Mouse (Mus musculus) induced T-regulatory cell, adult 2 months (primary cell): Measurements from ENCODE around the gene Cd300lb.
A peak's percentile ranks its signal among the peaks of the same experiment; 100 is the strongest.
"Not testable (repeated sequence)": the region's sequence is repeated elsewhere in the genome, so short reads cannot be mapped to it uniquely, and the experiment has no call there.

Source experiments
- DNase-seq: peaks from one replicate; pipeline ENCODE4 v3.0.0-alpha.2; 2012; ENCODE audit warnings: low read depth

The Cd300lb gene

DNA sequence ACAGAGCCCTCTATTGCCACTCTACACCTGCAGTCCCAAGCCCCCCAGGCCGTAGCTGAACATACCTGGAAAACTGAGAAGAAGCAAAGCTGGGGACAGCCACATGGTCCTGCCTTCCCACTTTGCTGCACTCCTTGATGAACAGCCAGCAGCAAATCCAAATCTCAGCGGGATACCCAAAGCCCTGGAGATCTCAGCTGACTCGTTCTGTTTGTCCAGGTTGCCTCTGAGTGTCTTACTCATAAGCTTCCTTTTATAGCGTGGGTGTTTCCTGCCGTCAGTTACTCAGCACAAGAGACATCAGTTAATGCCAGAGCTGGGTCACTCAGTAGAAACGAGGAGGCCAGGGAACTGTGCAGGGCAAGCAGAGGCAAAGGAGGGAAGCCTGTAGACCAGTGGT, at the start of gene Cd300lb:
Gene Cd300lb (minus strand): TSS at position 243 of the 400 bp plus-strand sequence.
- peak; percentile 21 for DNase-seq

DNA sequence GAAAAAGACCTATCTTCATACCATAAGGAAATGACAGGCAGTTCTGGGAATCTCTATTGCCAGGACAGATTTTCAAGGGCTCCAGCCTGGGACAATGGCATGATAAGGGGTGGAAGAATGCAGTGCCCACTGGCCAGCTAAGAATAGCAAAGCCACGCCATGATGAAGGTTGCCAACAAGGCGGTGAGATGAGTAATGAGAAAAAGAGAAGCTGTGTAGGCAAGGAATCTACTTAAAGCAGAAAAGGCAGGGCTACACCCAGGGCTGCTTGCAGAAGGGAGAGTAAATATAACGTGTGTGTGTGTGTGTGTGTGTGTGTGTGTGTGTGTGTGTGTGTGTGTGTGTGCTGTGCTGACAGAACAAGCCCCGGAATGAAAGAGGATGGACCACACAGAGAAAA, 47.7 kb upstream of the Cd300lb start:
- no peak for DNase-seq

DNA sequence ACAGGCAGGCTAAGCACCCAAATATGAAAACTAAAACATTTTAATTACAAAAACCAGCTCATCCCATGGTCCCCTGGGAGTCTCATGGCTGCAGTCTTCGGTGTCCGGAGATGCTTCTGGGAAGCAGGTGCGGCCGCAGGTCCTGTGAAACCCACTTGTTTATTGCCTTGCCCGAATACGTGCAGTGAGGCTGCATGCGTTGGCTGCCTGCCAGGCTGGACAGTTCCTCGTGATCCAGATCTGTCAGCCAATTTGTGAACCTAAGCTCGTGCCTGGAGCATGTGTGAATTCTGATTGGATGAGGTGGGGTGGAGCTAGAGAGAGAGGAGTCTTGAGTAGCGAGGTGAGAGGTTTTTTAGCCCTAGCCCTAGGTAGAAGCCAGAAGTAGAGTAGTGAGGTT, 38.5 kb upstream of the Cd300lb start:
- no peak for DNase-seq

DNA sequence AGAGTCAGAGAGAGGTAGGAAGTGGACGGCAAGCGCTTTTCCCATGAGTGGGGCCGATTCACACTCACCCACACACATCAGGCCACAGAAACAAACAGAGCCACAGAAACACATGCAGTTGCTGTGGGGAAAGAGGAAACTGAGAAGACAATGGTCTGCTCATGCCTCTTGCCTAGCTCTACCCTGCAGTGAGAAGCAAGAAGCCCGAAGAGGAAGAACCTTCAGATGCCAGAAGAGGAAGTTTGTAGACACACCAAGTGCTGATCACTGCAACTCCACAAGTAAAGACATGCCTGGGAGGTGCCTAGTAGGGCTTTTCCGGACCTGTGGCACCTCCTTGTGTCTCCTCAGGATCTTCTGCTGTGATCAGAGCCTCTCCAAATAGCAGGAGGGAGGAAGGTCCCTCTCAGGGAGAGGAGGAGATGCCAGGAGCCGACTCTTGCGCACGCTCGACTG, 34.6 kb upstream of the Cd300lb start, which contains the start of gene Cd300c:
Gene Cd300c (minus strand): TSS at position 406 of the 456 bp plus-strand sequence.
- no peak for DNase-seq

DNA sequence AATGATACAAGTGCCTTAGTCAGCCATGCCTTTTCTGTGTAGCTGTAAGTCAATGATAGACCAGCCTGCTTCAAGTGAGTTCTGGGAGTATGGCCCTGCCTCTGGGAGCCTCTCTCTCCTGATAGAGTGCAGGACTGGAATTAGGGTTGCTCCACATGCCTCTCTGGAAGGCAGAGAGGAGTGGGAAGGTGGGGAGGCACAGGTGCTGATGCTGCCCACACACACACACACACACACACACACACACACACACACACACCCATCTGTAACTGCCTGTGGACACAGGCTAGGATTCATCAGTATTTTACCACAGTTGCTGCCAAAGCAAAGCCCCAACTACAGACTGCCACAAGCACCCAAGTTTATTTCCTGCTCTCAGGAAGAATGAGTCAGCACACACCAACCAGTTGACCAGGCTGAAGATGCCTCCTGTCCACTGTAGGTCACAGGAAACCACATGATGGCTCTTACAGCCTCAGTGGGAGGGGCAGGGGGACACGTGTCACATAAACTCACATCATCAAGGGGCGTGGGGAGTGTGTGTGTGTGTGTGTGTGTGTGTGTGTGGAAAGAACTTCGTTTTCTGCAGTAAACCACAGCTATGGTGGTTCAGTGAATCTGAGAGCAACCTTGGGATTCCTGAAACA, 31.1 kb upstream of the Cd300lb start:
- no peak for DNase-seq

DNA sequence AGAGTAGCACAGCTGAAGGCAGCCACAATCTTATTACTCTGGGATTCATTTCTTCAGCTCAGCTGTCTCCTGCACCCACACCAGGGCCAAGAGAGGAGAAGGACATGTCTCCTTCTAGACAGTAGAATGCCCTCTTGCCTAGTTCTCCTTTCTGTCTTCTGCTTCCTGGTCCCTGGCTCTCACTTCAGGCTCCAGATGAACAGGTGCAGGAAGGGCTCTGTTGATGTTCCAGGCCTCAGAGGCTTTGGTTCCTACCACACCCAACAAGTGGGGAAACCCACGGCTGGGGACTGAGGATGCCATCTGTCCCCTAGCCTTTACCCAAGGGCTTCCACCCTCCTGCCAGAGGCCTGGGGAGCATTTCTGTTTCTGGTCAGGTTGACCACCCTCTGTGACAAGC, 26.2 kb upstream of the Cd300lb start:
- DNase-seq, result no peak

DNA sequence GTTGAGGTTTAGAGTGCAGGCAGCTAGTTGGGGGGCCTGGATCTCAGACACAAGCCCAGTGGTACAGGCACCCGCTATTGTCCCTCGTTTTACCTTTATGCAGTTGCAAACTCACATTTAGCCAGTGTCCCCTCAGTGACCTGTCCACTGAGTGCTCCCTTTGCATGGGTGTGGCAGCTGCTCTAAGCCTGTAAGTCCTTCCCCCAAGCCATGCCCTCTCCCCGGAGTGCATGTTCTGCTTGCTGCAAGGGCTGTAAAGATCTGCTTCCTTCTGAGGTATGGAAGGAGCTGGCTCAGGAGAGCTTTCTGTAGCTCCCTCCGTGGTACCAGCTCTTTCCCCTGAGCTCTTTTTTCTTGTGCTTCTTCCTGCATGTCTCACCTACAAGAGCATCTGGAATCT, 595 bp downstream of the Cd300lb start:
- DNase-seq, result no peak

DNA sequence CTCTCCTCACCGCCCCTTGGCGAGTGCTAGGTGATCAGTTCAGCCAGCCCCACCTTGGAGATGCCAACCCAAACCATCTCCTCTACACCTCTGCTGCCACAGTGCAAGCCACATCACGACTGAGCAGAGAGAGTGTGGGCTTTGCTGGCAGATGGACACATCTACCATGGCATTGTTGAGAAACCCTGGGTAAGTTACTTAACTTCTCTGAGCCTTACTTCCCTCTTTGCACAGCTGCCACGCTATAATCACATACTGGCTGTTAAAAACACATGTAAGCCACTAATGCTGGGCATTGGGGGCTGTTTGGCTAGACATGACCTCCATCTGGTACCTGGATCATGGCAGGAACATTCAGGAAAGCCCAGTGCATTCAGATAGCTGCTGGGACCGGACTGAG, 3.1 kb downstream of the Cd300lb start:
- DNase-seq, result no peak

DNA sequence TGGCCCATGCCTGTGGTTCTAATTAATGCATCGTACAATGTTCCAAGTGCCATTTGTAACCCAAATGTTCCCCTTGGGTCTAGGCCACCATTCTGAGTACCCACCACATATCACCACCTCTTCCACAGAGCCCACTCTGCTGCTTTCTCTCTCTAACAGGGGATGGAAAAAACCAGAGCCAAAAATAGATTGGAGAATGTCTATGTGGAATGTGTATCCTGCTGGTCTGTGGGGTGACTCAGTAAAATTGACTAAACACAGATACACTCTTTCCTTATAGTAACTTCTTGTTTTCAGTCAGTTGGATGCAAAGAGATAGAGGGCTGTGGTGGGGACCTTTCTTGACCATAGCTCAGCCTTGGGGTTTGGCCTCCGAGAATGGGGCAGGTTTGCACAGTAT, 4.6 kb downstream of the Cd300lb start:
- no peak for DNase-seq

DNA sequence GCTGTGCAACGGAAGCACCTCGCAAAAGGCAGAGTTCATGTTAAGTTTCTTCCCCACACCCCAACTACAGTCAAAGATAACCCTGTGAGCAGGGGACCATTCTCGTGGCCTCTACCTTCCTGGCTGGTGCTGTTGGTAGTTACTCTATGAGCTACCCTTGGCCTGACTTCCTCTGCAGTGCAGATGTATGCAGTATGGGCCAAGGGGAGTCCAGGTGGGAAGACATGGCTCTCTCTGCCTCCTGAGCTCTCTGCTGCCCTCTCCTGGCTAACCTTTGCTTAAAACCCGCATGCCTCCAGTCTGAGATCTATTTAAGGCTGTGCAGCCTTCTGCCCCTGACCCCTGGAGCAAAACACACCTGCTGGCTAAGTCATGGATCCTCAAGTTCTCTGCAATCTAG, 10.2 kb downstream of the Cd300lb start:
- DNase-seq, result peak; percentile 70

DNA sequence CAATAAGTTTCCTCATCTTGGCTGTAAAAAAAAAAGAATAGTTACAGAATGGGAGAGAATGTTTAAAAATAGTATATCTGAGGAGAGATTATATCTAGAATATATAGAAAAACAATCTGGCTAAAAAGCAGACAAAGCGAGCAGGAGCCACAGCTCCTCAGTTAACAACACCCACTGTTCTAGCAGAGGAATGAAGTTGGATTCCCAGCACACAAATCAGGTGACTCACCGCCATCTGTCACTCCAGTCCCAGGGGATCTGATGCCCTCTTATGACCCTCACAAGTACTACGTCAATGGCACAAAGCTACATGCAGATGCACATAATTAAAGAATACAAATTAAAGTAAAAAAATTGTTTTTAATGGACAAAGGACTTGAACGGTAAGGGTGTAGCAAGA, 11.7 kb downstream of the Cd300lb start:
- no peak for DNase-seq

DNA sequence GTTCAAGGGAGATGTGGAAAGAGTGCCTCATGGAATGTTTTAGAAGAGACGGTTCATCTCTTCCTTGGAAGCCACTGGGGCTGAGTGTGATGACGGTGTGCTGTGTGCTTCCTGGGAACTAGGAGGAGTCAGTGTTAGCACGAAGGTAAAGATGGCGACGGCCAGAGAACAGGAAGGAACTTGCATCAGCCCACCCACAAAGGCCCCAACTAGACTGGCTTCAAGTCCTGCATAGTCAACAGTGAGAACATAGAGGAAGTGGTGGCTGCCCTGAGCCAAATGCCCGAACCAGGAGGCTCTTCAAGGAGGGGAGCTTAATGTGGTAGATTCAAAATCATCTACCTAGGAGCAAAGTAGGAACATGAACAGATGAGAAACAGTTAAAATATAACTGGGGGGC, 17.1 kb downstream of the Cd300lb start:
- no peak for DNase-seq

DNA sequence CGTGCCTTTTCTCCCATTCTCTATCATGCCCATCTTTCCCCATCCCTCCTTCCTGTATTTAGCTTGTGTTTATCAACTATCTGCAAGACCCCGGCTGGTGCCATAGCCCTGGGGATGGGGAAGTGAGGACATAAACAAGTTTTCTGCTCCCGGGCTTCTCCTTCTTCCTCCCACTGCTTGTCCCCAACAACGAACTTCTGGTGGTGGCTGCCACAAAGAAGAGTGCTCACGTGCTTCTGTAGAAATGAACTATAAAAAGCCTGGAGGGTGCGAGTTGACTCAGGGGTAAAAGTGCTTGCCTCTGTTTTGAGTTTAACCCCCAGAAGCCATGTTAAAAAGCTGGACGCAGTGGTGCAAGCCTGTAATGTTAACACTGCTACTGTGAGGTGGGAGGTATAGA, 19.2 kb downstream of the Cd300lb start:
- DNase-seq, result no peak

DNA sequence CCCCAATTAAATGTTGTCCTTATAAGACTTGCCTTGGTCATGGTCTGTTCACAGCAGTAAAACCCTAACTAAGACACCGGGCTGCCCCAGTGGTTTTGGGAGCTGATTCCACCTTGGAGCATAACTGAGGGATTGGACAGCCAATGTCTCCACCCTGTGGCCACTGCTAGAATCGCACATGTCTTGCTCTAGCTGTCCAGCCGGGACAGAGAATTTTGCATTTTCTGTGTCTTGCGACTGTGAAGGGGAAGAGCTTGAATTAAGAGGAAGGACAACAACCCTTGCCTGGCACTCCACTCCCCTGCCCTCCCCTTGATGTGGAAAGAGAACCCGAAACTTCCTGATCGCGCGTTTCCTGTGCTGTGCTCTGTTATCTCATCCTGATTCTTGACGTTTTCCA, 21.3 kb downstream of the Cd300lb start:
- peak; percentile 66 for DNase-seq

DNA sequence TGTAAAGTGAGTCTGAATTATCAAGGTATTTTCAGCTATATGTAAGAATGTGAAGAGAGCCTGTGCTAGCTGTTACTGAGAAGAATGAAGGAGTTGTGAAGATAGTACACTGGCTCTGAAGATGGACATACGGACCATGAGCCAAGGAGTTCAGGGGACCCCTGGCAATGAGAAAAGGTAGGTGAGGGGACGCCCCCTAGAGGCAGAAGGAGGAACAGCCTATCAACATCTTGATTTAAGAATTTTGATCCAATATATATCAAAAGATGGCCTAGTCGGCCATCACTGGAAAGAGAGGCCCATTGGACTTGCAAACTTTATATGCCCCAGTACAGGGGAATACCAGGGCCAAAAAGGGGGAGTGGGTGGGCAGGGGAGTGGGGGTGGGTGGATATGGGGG, 24.6 kb downstream of the Cd300lb start:
- DNase-seq, result not testable (repeated sequence)

DNA sequence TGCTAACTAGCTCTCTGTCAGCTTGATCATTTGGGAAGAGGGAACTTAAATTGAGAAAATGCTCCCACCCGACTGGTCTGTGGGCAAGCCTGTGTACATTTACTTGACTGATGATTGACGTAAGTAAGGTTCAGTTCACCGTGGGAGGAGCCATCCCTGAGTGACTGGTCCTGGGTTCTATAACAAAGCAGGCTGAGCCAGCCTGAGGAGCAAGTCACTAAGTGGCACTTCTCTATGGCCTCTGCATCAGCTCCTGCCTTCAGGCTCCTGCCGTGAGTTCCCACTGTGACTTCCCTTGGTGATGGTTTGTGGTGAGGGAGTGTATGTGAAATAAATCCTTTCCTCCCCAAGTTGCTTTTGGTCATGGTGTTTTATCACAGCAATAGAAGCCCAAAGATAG, 26.1 kb downstream of the Cd300lb start:
- no peak for DNase-seq

DNA sequence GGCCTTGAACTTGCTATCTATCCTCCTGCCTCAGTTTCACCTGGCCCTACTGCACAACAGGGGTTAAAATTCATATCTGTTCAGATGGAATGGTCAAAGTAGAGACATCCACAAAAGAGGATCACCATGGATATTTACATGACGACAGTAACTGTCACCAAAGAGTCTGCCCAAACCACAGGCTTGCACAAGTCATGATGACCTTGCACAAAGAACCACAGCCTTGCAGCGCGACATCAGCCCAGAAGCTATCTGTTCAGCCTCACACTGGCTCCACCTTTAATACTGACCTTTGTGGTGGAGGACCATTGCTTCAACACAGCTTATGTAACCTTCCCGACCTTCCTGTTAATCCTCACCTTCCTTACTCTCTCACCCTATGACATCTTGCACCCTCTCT, 26.6 kb downstream of the Cd300lb start:
- no peak for DNase-seq

DNA sequence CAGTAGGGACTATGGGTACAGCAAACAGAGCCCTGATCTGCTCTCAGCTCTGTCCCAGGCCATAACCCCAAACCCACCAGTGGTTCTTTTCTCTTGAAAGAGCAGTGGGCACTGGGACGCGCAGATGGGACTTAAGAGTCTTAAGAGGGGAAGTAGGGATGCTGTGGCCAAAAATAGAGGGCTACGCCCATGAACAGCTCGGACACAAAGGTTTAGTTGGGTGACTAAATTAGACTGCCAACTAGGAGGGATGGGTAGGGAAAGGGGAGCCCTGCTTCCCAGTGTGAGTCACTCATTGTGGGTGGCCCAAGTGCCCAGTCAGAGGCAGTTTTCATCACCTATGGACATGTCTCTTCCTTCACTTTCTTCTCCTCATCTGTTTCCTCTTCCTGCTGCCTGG, 31.0 kb downstream of the Cd300lb start:
- no peak for DNase-seq

DNA sequence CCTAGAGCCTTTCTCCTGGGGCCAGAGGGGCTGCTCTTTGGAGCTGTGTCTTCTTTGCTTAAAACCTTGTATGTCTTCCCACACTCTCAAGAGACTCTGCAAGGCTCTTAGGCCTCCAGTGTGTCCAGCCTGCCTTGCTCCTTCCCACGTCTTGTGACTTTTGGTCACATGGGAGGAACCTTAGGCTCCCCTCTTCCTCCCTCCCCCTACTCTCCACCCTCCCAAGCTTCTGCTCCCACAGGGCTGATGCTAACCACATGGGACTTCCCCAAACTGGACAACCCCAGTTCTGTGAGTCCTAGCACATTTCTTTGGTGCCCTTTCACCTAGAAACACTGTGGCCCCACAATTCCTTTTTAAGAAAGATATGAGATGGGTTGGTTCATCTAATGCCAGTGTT, 36.2 kb downstream of the Cd300lb start:
- DNase-seq, result no peak

DNA sequence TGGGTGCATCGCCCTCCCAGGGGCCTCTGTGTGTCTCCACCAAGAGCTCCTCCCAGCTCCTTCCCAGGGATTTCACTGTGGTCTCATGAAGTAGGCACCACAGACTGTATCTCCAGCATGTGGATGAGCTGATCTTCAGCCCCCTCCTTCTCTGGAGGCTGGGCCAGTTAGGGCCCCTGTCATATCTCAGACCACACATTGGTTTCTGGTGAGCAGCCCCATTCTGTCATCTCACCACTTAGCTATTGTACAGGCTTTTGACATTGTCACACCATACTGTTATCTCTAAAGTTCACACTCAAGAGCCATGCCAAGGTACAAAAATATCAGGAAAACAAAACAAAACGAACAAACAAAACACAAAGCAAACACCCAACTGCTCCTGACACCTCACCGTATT, 38.1 kb downstream of the Cd300lb start:
- no peak for DNase-seq

DNA sequence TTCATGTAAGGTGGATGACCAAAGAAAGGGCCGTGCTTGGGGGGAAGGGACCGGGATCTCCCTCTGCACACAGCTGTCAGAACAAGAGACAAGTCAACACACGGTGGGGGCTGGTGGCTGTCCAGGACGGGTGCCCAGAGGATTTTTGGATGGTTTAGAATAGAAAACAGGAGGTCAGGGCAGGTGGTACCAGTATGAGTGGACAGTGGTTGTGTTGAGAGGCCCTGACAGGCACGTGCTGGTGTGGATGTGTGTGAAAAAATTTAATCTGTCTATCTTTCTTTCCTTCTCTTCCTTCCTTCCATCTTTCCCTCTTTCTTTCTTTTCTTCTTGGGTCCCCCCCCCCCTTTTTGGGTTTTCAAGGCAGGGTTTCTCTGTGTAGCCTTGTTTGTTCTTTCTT, 43.6 kb downstream of the Cd300lb start:
- no peak for DNase-seq

DNA sequence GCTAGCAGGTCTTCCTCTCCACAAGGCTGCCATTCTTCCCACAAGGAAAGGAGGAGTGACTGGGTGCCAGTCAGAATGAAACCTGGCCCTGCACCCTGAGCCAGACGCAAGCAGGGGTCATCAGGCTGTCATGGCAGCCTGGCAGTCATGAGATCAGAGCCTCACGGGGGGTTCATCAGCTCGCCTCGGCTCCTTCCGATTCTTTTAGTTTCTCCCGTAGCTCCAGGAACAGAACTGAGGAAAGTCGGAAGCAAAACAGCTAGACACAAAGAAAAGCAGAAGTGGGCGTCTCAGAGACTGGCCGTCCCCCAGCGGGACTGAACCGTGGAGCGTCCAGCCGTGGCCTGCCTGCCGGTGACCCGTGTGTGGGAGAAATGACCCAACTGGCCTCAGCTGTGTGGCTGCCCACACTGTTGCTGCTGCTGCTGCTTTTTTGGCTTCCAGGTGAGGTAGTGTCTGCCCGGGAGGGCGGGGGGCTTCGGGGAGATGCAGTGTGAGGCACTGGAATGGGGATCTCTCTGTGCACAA, 44.1 kb downstream of the Cd300lb start, which contains the start of gene Cd300a:
Gene Cd300a (plus strand): TSS at position 51 of the 528 bp plus-strand sequence.
- no peak for DNase-seq

DNA sequence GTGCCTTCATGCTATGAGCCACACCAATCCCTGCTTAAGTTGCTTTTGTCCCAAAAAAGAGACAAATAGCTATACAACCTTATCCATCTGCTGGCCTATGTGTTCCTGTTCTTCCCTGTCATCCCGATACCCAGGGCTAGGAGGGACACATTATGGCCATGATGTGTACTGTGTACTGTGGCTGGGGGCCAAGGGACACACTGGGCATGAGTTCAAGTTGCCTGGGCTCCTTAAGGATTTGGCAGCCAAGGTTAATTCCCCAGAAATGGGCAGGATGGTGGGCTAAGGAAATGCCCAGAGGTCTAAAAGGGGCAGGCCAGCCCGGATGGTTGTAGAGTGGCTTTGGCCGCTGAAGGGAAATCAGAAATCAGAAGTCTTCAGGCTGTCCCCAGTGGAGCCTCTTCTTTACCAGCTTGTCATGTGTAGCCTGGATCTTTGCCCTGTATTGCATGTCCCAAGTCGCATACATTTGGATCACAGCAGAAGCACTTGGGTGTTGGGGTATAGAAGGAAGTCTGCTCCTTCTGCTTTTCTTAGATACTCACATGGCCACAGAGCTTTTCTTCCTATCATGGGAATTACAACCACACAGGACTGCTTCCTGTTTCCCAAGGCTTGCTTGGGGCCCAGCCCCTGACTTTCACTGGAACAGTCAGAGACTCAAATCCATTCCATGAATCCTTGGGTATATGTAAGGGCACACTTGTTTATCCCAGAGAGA, 49.6 kb downstream of the Cd300lb start:
- no peak for DNase-seq
